ENCODE assay signal across 8 mouse cellular contexts in genomic region chr17:5493809-5494208, GRCm38 (mm10). TPM values are rescaled to one million over a fixed set of nuclear protein-coding genes. Genes with fewer than 3 reads are reported as not detected.
DNase-seq lines count a peak whose midpoint lies in the region; ATAC-seq lines count a peak whose summit lies in the region.

No protein-coding gene starts in this region.

- H3K9me3 ChIP-seq in neural tube, embryonic 11.5 days (ENCODE audit: control insufficient read depth, low read length), result no peaks in the 10 kb centered on the region
- H3K9me3 ChIP-seq in forebrain, embryonic 15.5 days, result no peaks in the 10 kb centered on the region
- no peaks in the 10 kb centered on the region for H3K9me3 ChIP-seq in midbrain, embryonic 15.5 days

- no peak overlapping the region for H3K27ac ChIP-seq in neural tube, embryonic 11.5 days (ENCODE audit: low read depth, low read length)
- H3K27ac ChIP-seq in forebrain, embryonic 15.5 days (replicated peaks), result no peak overlapping the region
- no peak overlapping the region for H3K27ac ChIP-seq in midbrain, embryonic 15.5 days

- H3K36me3 ChIP-seq in neural tube, embryonic 11.5 days (ENCODE audit: control insufficient read depth, insufficient read depth, low read length), result no peaks in the 10 kb centered on the region
- H3K36me3 ChIP-seq in forebrain, embryonic 15.5 days, result no peaks in the 10 kb centered on the region
- H3K36me3 ChIP-seq in midbrain, embryonic 15.5 days (replicated peaks), result no peaks in the 10 kb centered on the region

- H3K4me2 ChIP-seq in neural tube, embryonic 11.5 days (ENCODE audit: low read depth), result peak overlapping the region; percentile 99
- peak overlapping the region; percentile 96 for H3K4me2 ChIP-seq in forebrain, embryonic 15.5 days (replicated peaks)
- H3K4me2 ChIP-seq in midbrain, embryonic 15.5 days, result peak overlapping the region; percentile 96

- DNase-seq in neural tube, embryonic 11.5 days (ENCODE audit: low spot score), result no peak
- DNase-seq in neural tube, embryonic 10.5 days (ENCODE audit: extremely low spot score, low spot score), result no peak
- DNase-seq in kidney, postnatal 10 days, result peak; percentile 34
- DNase-seq in frontal cortex, postnatal 36 days (ENCODE audit: low spot score in 2 of 2), result no peak
- DNase-seq in adipocyte (ENCODE audit: low spot score), result no peak

- ATAC-seq in neural tube, embryonic 11.5 days (ENCODE audit: insufficient read depth, low FRiP score, low TSS enrichment), result no peak
- no peak for ATAC-seq in forebrain, embryonic 15.5 days (replicated peaks)
- ATAC-seq in midbrain, embryonic 15.5 days (replicated peaks), result no peak
- no peak for ATAC-seq in frontal cortex, adult (ENCODE audit: low TSS enrichment)

- 0 out of 2 replicates have a peak, but pooled peaks cover 3% of the 10 kb centered on the region for H3K4me1 ChIP-seq in neural tube, embryonic 11.5 days (ENCODE audit: control insufficient read depth, insufficient read depth, low read length)
- H3K4me1 ChIP-seq in forebrain, embryonic 15.5 days, result peaks cover 35% of the 10 kb centered on the region
- peaks cover 32% of the 10 kb centered on the region for H3K4me1 ChIP-seq in midbrain, embryonic 15.5 days

- H3K4me3 ChIP-seq in neural tube, embryonic 11.5 days (ENCODE audit: low read depth, low read length), result peak overlapping the region; percentile 66
- peak overlapping the region; percentile 80 for H3K4me3 ChIP-seq in forebrain, embryonic 15.5 days
- peak overlapping the region; percentile 56 for H3K4me3 ChIP-seq in midbrain, embryonic 15.5 days

- 28% methylated on average over 4 of the region's 4 CpGs for WGBS in neural tube, embryonic 11.5 days
- 29% methylated on average over 4 of the region's 4 CpGs for WGBS in forebrain, embryonic 15.5 days
- 34% methylated on average over 4 of the region's 4 CpGs for WGBS in midbrain, embryonic 15.5 days

- peak overlapping the region; percentile 67 for H3K9ac ChIP-seq in neural tube, embryonic 11.5 days (ENCODE audit: low read length)
- peak overlapping the region; percentile 86; the same call in 1 of the 2 replicates for H3K9ac ChIP-seq in forebrain, embryonic 15.5 days (replicated peaks)
- H3K9ac ChIP-seq in midbrain, embryonic 15.5 days, result peak overlapping the region; percentile 64

- H3K27me3 ChIP-seq in neural tube, embryonic 11.5 days (ENCODE audit: control insufficient read depth, insufficient read depth, low read length), result 0 out of 2 replicates have a peak, but pooled peaks cover 6% of the 10 kb centered on the region
- no peaks in the 10 kb centered on the region for H3K27me3 ChIP-seq in forebrain, embryonic 15.5 days
- H3K27me3 ChIP-seq in midbrain, embryonic 15.5 days (replicated peaks), result no peaks in the 10 kb centered on the region

RNA-seq across cellular contexts. Expression of gene Zdhhc14, which starts 1.5 kb away (rescaled TPM):
- 2.6 and 3.3 TPM in 2 replicates for polyA plus RNA-seq in neural tube, embryonic 11.5 days (2014; fragmentation: Nextera tagmentation; extraction: Ambion mirVana)
- 8.3 and 9.4 TPM in 2 replicates for polyA plus RNA-seq in forebrain, embryonic 15.5 days (2015; fragmentation: Nextera tagmentation; extraction: Ambion mirVana)
- polyA plus RNA-seq in midbrain, embryonic 15.5 days (2015; fragmentation: Nextera tagmentation; extraction: Ambion mirVana), result 10.1 and 12.1 TPM in 2 replicates

RNA-seq across cellular contexts. Expression of gene Tmem242, which starts 53.8 kb away (rescaled TPM):
- polyA plus RNA-seq in neural tube, embryonic 11.5 days (2014; fragmentation: Nextera tagmentation; extraction: Ambion mirVana), result 118 and 139 TPM in 2 replicates
- 98.6 and 98.9 TPM in 2 replicates for polyA plus RNA-seq in forebrain, embryonic 15.5 days (2015; fragmentation: Nextera tagmentation; extraction: Ambion mirVana)
- polyA plus RNA-seq in midbrain, embryonic 15.5 days (2015; fragmentation: Nextera tagmentation; extraction: Ambion mirVana), result 93.6 and 96.3 TPM in 2 replicates
